Mouse (Mus musculus) stomach, postnatal 0 days (tissue): ENCODE measurements around the gene Nfia. TPM values are rescaled to one million over a fixed set of nuclear protein-coding genes. Genes with fewer than 3 reads are reported as not detected.

Experiments used
- ATAC-seq: fragments of 200-750 bp; cut with Nextera tagmentation; 2 replicates; pipeline ENCODE4 v1.8.0; 2017; ENCODE audit not compliant: low FRiP score, low TSS enrichment
- DNase-seq: peaks from one replicate; pipeline ENCODE4 v3.0.0-alpha.2; 2016; ENCODE audit warnings: low spot score
- H3K27ac ChIP-seq: fragments of 300-500 bp; sonication (generic); replicated peaks from 2 replicates; pipeline ENCODE4 v1.5.1; 2014; ENCODE audit warnings: mild to moderate bottlenecking, control low read depth
- H3K27me3 ChIP-seq: fragments of 300-500 bp; sonication (generic); 2 replicates; pipeline ENCODE4 v1.6.1; 2014; ENCODE audit warnings: low read length; ENCODE audit not compliant: control insufficient read depth, insufficient read depth
- H3K36me3 ChIP-seq: fragments of 300-500 bp; sonication (generic); 2 replicates; pipeline ENCODE4 v1.6.1; 2014; ENCODE audit warnings: low read length, mixed read lengths; ENCODE audit not compliant: control insufficient read depth, insufficient read depth
- H3K4me1 ChIP-seq: fragments of 300-500 bp; sonication (generic); replicated peaks from 2 replicates; pipeline ENCODE4 v1.6.1; 2014; ENCODE audit warnings: antibody characterized with exemption; ENCODE audit not compliant: control insufficient read depth, insufficient read depth
- H3K4me2 ChIP-seq: fragments of 300-500 bp; sonication (generic); replicated peaks from 2 replicates; pipeline ENCODE4 v1.6.1; 2014; ENCODE audit warnings: low read depth, mild to moderate bottlenecking, control low read depth, moderate library complexity
- H3K4me3 ChIP-seq: fragments of 300-500 bp; sonication (generic); 2 replicates; pipeline ENCODE4 v1.5.1; 2014; ENCODE audit warnings: low read depth, low read length, control low read depth
- H3K9ac ChIP-seq: fragments of 300-500 bp; sonication (generic); 2 replicates; pipeline ENCODE4 v1.6.1; 2014; ENCODE audit warnings: mild to moderate bottlenecking, low read length, control low read depth, mixed read lengths
- H3K9me3 ChIP-seq: fragments of 300-500 bp; sonication (generic); 2 replicates; pipeline ENCODE4 v1.6.1; 2016; ENCODE audit warnings: low read length; ENCODE audit not compliant: control insufficient read depth
- CTCF ChIP-seq: IDR thresholded peaks from 2 replicates; pipeline ENCODE4 v1.5.1; 2016; ENCODE audit warnings: antibody characterized with exemption, low read depth, mild to moderate bottlenecking, moderate library complexity
- EP300 ChIP-seq: optimal IDR thresholded peaks from 2 replicates; pipeline ENCODE3; 2016; ENCODE audit warnings: antibody characterized with exemption
- WGBS: fragments of 180-500 bp; shearing (Covaris S2); extraction: QIAGEN DNeasy Blood & Tissue Kit; methylation state at CpG from one replicate; pipeline ENCODE4 v1.1.7; 2014; 5-methylcytosine and 5-hydroxymethylcytosine counted together
- polyA plus RNA-seq: library from polyadenylated mRNA; unstranded; fragments of >200 nt; fragmentation: Nextera tagmentation; extraction: Ambion mirVana; gene quantifications from 2 replicates; pipeline ENCODE4 v1.2.1, GENCODE M21; 2015

Gene Nfia
- polyA plus RNA-seq, 1 experiment from 2014 or later = 26.0 TPM

GRCm38 (mm10) chr4:98109911-98110310, 337.4 kb downstream of the Nfia start:
- H3K27ac ChIP-seq = no peak overlapping the region

GRCm38 (mm10) chr4:98113289-98114024, 340.9 kb downstream of the Nfia start:
- WGBS = 82% methylated on average over 10 of the region's 10 CpGs
- DNase-seq = no peak

More at GRCm38 (mm10) chr4:98109911-98110310, 337.4 kb downstream of the Nfia start:
- TF ChIP-seq EP300 (no peak), CTCF (no peak)
- WGBS = 91% methylated on average over 4 of the region's 4 CpGs
- H3K9ac ChIP-seq = no peak overlapping the region
- no peak overlapping the region for H3K4me3 ChIP-seq
- DNase-seq = no peak
- no peak overlapping the region for H3K4me2 ChIP-seq
- no peaks in the 10 kb centered on the region for H3K27me3 ChIP-seq
- H3K4me1 ChIP-seq = peaks cover 3% of the 10 kb centered on the region; the same call in 1 of the 2 replicates
- ATAC-seq = no peak
- H3K36me3 ChIP-seq = no peaks in the 10 kb centered on the region
- H3K9me3 ChIP-seq = no peaks in the 10 kb centered on the region

GRCm38 (mm10) chr4:98114966-98115365, 342.4 kb downstream of the Nfia start:
- H3K27me3 ChIP-seq = no peaks in the 10 kb centered on the region
- WGBS = 75% methylated on average over 2 of the region's 2 CpGs
- H3K9ac ChIP-seq = no peak overlapping the region
- H3K9me3 ChIP-seq = no peaks in the 10 kb centered on the region
- H3K4me3 ChIP-seq = no peak overlapping the region
- ATAC-seq = no peak
- no peaks in the 10 kb centered on the region; the same call in 1 of the 2 replicates for H3K36me3 ChIP-seq
- H3K27ac ChIP-seq = no peak overlapping the region
- TF ChIP-seq CTCF (no peak), EP300 (no peak)
- H3K4me1 ChIP-seq = no peaks in the 10 kb centered on the region
- no peak for DNase-seq
- H3K4me2 ChIP-seq = no peak overlapping the region

More at GRCm38 (mm10) chr4:98113289-98114024, 340.9 kb downstream of the Nfia start:
- H3K9ac ChIP-seq = no peak overlapping the region
- no peak for ATAC-seq
- H3K27me3 ChIP-seq = no peaks in the 10 kb centered on the region
- no peaks in the 10 kb centered on the region for H3K9me3 ChIP-seq
- H3K4me1 ChIP-seq = no peaks in the 10 kb centered on the region
- no peaks in the 10 kb centered on the region; the same call in 1 of the 2 replicates for H3K36me3 ChIP-seq
- H3K27ac ChIP-seq = no peak overlapping the region
- TF ChIP-seq EP300 (no peak), CTCF (no peak)
- no peak overlapping the region for H3K4me3 ChIP-seq
- H3K4me2 ChIP-seq = no peak overlapping the region

DNA sequence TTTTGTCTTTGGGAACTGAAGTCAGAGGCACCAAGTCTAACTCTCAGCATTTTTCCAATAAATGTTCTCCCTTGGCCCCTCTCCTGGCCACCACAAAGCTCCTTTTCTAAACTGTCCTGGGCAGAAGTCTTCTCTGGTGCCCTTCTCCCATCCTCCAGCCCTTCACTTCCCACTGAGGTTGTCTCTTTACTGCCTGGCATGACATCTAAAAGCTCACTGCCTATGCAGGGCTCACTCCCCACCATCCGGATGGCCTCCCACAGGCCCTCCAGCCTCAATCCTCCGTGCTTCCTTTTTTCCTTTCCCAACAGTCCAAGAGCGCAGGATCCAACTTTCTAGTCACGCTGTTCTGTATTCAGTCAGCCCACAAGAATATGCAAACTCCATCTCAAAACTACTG, 342.9 kb downstream of the Nfia start:
- TF ChIP-seq EP300 (no peak), CTCF (no peak)
- 90% methylated on average over 4 of the region's 4 CpGs for WGBS
- Histone ChIP-seq H3K36me3 (no peaks in the 10 kb centered on the region; the same call in 1 of the 2 replicates), H3K9ac (no peak overlapping the region), H3K27me3 (no peaks in the 10 kb centered on the region), H3K4me1 (no peaks in the 10 kb centered on the region), H3K4me3 (no peak overlapping the region), H3K27ac (no peak overlapping the region), H3K9me3 (no peaks in the 10 kb centered on the region), H3K4me2 (no peak overlapping the region)
- ATAC-seq = no peak
- DNase-seq = no peak

DNA sequence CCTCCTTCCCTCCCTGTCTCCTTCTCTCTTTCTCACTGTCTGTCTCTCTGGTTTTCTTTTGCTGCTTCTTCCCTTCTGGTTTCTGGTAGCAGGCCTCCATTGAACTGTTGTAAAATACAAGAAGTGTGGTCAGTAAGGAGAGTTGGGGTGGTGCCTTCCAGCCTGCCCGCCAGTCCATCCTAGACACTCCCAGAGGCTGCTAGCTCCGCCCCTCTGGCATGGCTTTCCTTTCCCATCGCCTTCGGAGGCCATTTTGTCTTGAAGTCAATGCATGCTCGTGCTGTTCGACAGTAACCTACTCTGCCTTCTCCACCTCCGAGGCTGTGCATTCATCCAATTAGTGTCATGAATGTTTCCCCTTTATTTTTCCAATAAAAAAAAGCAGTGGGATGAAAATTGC, 343.5 kb downstream of the Nfia start:
- H3K4me1 ChIP-seq = no peaks in the 10 kb centered on the region
- no peak overlapping the region for H3K9ac ChIP-seq
- no peaks in the 10 kb centered on the region for H3K9me3 ChIP-seq
- no peak overlapping the region for H3K4me3 ChIP-seq
- no peaks in the 10 kb centered on the region; the same call in 1 of the 2 replicates for H3K36me3 ChIP-seq
- no peak for ATAC-seq
- no peak for DNase-seq
- no peaks in the 10 kb centered on the region for H3K27me3 ChIP-seq
- TF ChIP-seq CTCF (no peak), EP300 (no peak)
- WGBS = 96% methylated on average over 7 of the region's 7 CpGs
- H3K4me2 ChIP-seq = no peak overlapping the region
- no peak overlapping the region for H3K27ac ChIP-seq

DNA sequence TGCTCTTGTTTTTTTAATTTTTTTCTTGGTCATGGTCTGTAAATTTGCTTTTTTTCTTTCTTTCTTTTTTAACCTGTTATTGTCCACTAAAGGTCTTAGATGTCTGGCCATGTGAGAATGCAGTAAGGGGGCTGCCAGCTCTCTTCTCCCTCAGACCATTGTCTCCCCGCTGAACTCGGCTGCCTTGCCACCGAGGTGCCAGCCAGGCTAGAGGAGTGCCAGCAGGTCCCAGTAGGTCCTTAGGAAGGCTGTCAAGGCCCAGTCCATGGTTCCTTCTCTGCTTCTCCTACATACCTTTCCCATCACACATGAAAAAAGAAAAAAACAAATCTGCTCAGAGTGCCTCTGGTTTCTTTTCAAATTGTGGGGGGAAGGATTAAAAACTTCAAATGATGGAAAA, 345.6 kb downstream of the Nfia start:
- no peak overlapping the region for H3K27ac ChIP-seq
- H3K4me3 ChIP-seq = no peak overlapping the region
- WGBS = 79% methylated on average over 3 of the region's 3 CpGs
- H3K36me3 ChIP-seq = no peaks in the 10 kb centered on the region; the same call in 1 of the 2 replicates
- no peaks in the 10 kb centered on the region for H3K4me1 ChIP-seq
- TF ChIP-seq CTCF (no peak), EP300 (no peak)
- H3K9me3 ChIP-seq = no peaks in the 10 kb centered on the region
- ATAC-seq (no peak), DNase-seq (no peak)
- no peaks in the 10 kb centered on the region for H3K27me3 ChIP-seq
- H3K4me2 ChIP-seq = no peak overlapping the region
- H3K9ac ChIP-seq = no peak overlapping the region
